Mouse (Mus musculus) embryonic fibroblast, embryonic 13.5 days (primary cell): ENCODE data around the gene A530016L24Rik. TPM values are rescaled to one million over a fixed set of nuclear protein-coding genes. Genes with fewer than 3 reads are reported as not detected.

Experiments
- H3K27ac ChIP-seq: 2 replicates; pipeline ENCODE4 v1.5.1; 2012; ENCODE audit warnings: low read length, control low read depth, inconsistent platforms; ENCODE audit not compliant: insufficient read depth
- H3K4me1 ChIP-seq: 2 replicates; pipeline ENCODE4 v1.6.1; 2011; ENCODE audit warnings: low read length; ENCODE audit not compliant: control insufficient read depth, insufficient read depth
- H3K4me3 ChIP-seq: 2 replicates; pipeline ENCODE4 v1.5.1; 2011; ENCODE audit warnings: mild to moderate bottlenecking, control low read depth, low read length; ENCODE audit not compliant: insufficient read depth
- CTCF ChIP-seq: IDR thresholded peaks from 2 replicates; pipeline ENCODE4 v1.5.1; 2011; ENCODE audit warnings: mild to moderate bottlenecking, control low read depth, low read length, moderate library complexity, borderline replicate concordance; ENCODE audit not compliant: insufficient read depth
- POLR2A ChIP-seq: IDR thresholded peaks from 2 replicates; pipeline ENCODE4 v1.6.1; 2011; ENCODE audit warnings: low read depth, mild to moderate bottlenecking, control low read depth, low read length, moderate library complexity
- polyA plus RNA-seq: library from polyadenylated mRNA; stranded (reverse); fragments of >200 nt; gene quantifications from 2 replicates; pipeline ENCODE4 v1.2.4, GENCODE M21; 2011; ENCODE audit warnings: low read depth; ENCODE audit not compliant: missing spikeins, insufficient read length

A530016L24Rik gene
- not detected in 2 replicates for polyA plus RNA-seq

DNA sequence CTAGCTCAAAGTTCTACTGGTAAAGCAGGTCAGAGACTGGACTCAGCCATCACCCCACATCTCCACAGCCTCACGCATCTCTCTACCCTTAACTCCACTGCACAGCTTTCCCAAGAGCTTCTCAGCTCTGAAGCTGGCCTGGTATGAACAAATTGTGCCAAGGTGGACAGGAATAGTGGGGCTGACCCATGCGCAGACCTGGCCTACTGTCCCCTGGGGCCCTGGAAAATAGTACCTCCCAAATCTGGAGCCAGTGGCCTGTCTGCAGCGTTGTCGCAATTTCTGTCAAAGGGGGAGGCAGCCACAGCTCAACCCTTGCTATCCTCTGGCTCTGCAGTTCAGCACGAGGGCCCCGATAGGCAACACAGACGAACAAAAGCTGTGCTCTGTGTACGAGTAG lies at the start of gene A530016L24Rik:
TSS of gene A530016L24Rik (plus strand) at position 315 of the 400 bp plus-strand sequence.
- no peak within 1 kb of the TSS for H3K27ac ChIP-seq
- TF ChIP-seq CTCF = no peak
- TF ChIP-seq POLR2A = no peak

GRCm38 (mm10) chr12:112439993-112440392 lies 49.3 kb upstream of the A530016L24Rik start:
- Histone ChIP-seq H3K4me3 (no peak overlapping the region), H3K4me1 (no peaks in the 10 kb centered on the region), H3K27ac (no peak overlapping the region)
- TF ChIP-seq CTCF (no peak), POLR2A (no peak)

More for the DNA sequence above, at the start of gene A530016L24Rik:
- H3K4me3 ChIP-seq = no peak within 1 kb of the TSS
- H3K4me1 ChIP-seq = peaks cover 8% of the 10 kb centered on the region

DNA sequence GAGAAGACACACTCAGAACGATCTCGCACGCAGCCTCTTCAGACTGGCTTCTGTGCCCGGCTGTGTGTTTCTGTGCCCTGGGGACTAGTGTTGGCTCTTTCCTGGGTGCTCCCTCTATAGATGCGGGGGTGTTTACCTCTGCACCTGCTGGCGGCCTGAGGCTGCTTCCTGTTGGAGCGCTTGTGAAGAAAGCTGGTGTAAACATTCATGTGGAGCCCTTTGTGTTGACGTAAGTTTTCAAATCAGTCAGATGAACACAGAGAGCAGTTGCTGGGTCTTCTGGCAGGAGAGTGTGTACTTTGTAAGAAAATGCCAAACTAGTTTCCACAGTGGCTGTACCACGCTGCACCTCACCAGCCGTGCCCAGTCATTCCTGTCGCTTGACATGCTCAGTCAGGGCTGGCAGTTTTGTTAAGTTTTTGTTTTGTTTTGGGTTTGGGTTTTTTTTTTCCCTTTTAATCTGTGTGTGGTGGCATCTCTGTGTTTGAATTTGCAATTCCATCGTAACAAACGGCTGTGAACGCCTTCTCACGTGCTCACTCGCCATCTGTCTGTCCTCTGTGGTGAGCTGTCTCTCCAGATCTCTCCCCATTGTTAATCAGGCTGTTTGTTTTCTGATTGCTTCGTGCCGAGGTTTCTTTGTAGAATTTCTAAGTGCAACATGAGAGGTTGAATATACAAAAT lies 40.0 kb upstream of the A530016L24Rik start:
- H3K4me3 ChIP-seq = no peak overlapping the region
- no peaks in the 10 kb centered on the region for H3K4me1 ChIP-seq
- TF ChIP-seq CTCF (no peak), POLR2A (no peak)
- H3K27ac ChIP-seq = no peak overlapping the region

- H3K27ac ChIP-seq = no peak overlapping the region
- TF ChIP-seq CTCF (no peak), POLR2A (no peak)
- H3K4me3 ChIP-seq = no peak overlapping the region
- no peaks in the 10 kb centered on the region for H3K4me1 ChIP-seq
Measured at GRCm38 (mm10) chr12:112449828-112450180, 39.4 kb upstream of the A530016L24Rik start.

GRCm38 (mm10) chr12:112450883-112451282 lies 38.4 kb upstream of the A530016L24Rik start:
- H3K27ac ChIP-seq = no peak overlapping the region
- TF ChIP-seq POLR2A (no peak), CTCF (0 out of 2 replicates have a peak, but pooled peaks have one; percentile 53)

GRCm38 (mm10) chr12:112451381-112451780 lies 37.9 kb upstream of the A530016L24Rik start:
- no peak overlapping the region for H3K4me3 ChIP-seq
- H3K27ac ChIP-seq = no peak overlapping the region
- TF ChIP-seq CTCF (no peak), POLR2A (no peak)
- no peaks in the 10 kb centered on the region for H3K4me1 ChIP-seq

More at GRCm38 (mm10) chr12:112450883-112451282, 38.4 kb upstream of the A530016L24Rik start:
- no peak overlapping the region for H3K4me3 ChIP-seq
- no peaks in the 10 kb centered on the region for H3K4me1 ChIP-seq

- no peak overlapping the region for H3K4me3 ChIP-seq
- TF ChIP-seq POLR2A (no peak), CTCF (no peak)
- H3K4me1 ChIP-seq = no peaks in the 10 kb centered on the region
- H3K27ac ChIP-seq = no peak overlapping the region
Measured at GRCm38 (mm10) chr12:112451826-112452225, 37.4 kb upstream of the A530016L24Rik start.

- TF ChIP-seq CTCF (no peak), POLR2A (no peak)
- Histone ChIP-seq H3K27ac (no peak overlapping the region), H3K4me3 (no peak overlapping the region), H3K4me1 (no peaks in the 10 kb centered on the region)
Measured at GRCm38 (mm10) chr12:112456144-112456713, 33.0 kb upstream of the A530016L24Rik start.

- Histone ChIP-seq H3K4me3 (no peak overlapping the region), H3K27ac (no peak overlapping the region), H3K4me1 (no peaks in the 10 kb centered on the region)
- TF ChIP-seq CTCF (no peak), POLR2A (no peak)
Measured at GRCm38 (mm10) chr12:112457839-112458238, 31.4 kb upstream of the A530016L24Rik start.

GRCm38 (mm10) chr12:112462423-112462822 lies 26.8 kb upstream of the A530016L24Rik start:
- no peaks in the 10 kb centered on the region for H3K4me1 ChIP-seq
- TF ChIP-seq POLR2A = no peak
- no peak for TF ChIP-seq CTCF
- no peak overlapping the region for H3K4me3 ChIP-seq
- H3K27ac ChIP-seq = no peak overlapping the region
